Comparison of ENCODE assay signal across 18 mouse cellular contexts in the genomic region with DNA sequence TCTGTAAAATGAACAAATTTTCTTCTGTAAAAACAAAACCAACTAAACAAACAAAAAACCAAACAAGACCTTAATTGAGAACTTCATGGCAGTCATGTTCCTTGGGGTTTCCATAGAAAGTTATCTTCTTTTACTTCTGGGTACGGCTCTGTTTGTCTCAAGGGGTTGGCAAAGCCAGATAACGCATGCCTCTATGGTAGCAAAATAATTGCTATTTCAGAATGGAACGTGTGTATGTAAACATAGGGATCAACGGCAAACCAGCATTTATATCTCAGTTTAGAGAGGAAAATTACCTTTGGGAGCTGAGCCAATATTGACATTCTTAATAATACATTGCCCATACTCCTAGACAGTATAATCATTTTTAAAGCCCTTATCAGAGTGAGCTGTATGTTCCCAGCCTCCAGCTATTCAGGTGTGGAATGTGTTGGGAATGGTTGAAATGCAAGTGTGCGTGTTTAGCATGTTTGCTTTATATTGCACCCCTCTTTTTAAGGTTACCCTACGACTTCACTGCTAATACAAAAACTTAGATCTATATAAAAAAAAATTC. TPM values are rescaled to one million over a fixed set of nuclear protein-coding genes. Genes with fewer than 3 reads are reported as not detected.
"Had no signal": no experiment of that assay in that cellular context is flagged by ENCODE, and none has a peak within 500 bp of the region (broad histone marks: within the 10 kb centered on the region; RNA-seq: fewer than 3 reads in every experiment).

No protein-coding gene starts in this region.

- H3K36me3 ChIP-seq: limb, embryonic 10.5 days; limb, embryonic 13.5 days; liver, embryonic 12.5 days; liver, embryonic 15.5 days; midbrain, embryonic 13.5 days had no signal

- H3K4me3 ChIP-seq: limb, embryonic 10.5 days; limb, embryonic 13.5 days; liver, embryonic 12.5 days; liver, embryonic 15.5 days; midbrain, embryonic 13.5 days had no signal

- H3K9ac ChIP-seq: limb, embryonic 13.5 days; liver, embryonic 12.5 days; liver, embryonic 15.5 days; midbrain, embryonic 13.5 days had no signal

- H3K4me2 ChIP-seq: limb, embryonic 13.5 days; liver, embryonic 12.5 days; liver, embryonic 15.5 days; midbrain, embryonic 13.5 days had no signal

- ATAC-seq: hindbrain, postnatal 0 days; inflammation-experienced regulatory T-cells, adult 6 months; liver, embryonic 12.5 days; midbrain, embryonic 13.5 days had no signal

- H3K9me3 ChIP-seq: limb, embryonic 10.5 days; limb, embryonic 13.5 days; liver, embryonic 12.5 days; liver, embryonic 15.5 days had no signal

- H3K4me1 ChIP-seq: liver, embryonic 12.5 days; liver, embryonic 15.5 days had no signal

- DNase-seq: kidney, adult 18-20 months; kidney, adult 9 months; kidney, postnatal 14 days; kidney, postnatal 4 days; liver; lung, adult 2 months; thymus, adult 2 months; thymus, postnatal 14 days had no signal

- H3K27ac ChIP-seq: hindbrain, postnatal 0 days; limb, embryonic 10.5 days; limb, embryonic 13.5 days; liver, embryonic 12.5 days; liver, embryonic 15.5 days; macrophage; midbrain, embryonic 13.5 days had no signal

RNA-seq across cellular contexts. Expression of gene Myo16, which starts 1.9 kb away (rescaled TPM):
- total RNA-seq: megakaryocyte, adult 5-6 weeks had no signal
- polyA plus RNA-seq: inflammation-experienced regulatory T-cells, adult 6 months; macrophage; small intestine, adult 2 months had no signal
